Mouse (Mus musculus) myocyte (in vitro differentiated cells): ENCODE measurements at regions not wholly inside any gene's neighbourhood (a gene's known extent, or its start where the extent isn't known, plus 50 kb on each side); places are given as distances from the start of the nearest gene placed in this dataset.

ENCODE experiments used
- H3K27me3 ChIP-seq: one replicate; pipeline ENCODE4 v1.6.1; 2011; ENCODE audit not compliant: control insufficient read depth, insufficient read depth, insufficient read length
- H3K36me3 ChIP-seq: one replicate; pipeline ENCODE4 v1.6.1; 2011; ENCODE audit not compliant: control insufficient read depth, insufficient read depth
- H3K4me2 ChIP-seq: one replicate; pipeline ENCODE4 v1.6.1; 2011; ENCODE audit warnings: low read depth, control low read depth
- H3K4me3 ChIP-seq: one replicate; pipeline ENCODE4 v1.5.1; 2011; ENCODE audit warnings: mild to moderate bottlenecking, control low read depth, moderate library complexity
- H3K79me2 ChIP-seq: one replicate; pipeline ENCODE4 v1.6.1; 2011; ENCODE audit not compliant: control insufficient read depth, insufficient read depth
- H3ac ChIP-seq: one replicate; pipeline ENCODE4 v1.6.1; 2011; ENCODE audit not compliant: control insufficient read depth, insufficient read length
- CEBPB ChIP-seq: IDR thresholded peaks from 2 replicates; pipeline ENCODE4 v1.6.1; 2011; ENCODE audit warnings: mild to moderate bottlenecking, moderate library complexity; ENCODE audit not compliant: poor library complexity, insufficient read depth, severe bottlenecking
- E2F4 ChIP-seq: IDR thresholded peaks from one replicate; pipeline ENCODE4 v1.6.1; 2011; ENCODE audit warnings: mild to moderate bottlenecking, control low read depth, moderate library complexity; ENCODE audit not compliant: insufficient read depth
- MAX ChIP-seq: IDR thresholded peaks from one replicate; pipeline ENCODE4 v1.6.1; 2011; ENCODE audit warnings: low read depth, mild to moderate bottlenecking, control low read depth
- MYOD1 ChIP-seq, 3 experiments: IDR thresholded peaks; one replicate each; pipeline ENCODE4 v1.6.1; 2011; ENCODE audit warnings: control low read depth in 2 of 3, low read depth in 2 of 3, mild to moderate bottlenecking in 2 of 3, moderate library complexity in 1 of 3; ENCODE audit not compliant: insufficient read length in 2 of 3, control insufficient read depth in 1 of 3
- MYOG ChIP-seq, 3 experiments: IDR thresholded peaks; one replicate each; pipeline ENCODE4 v1.6.1; 2011; ENCODE audit warnings: control low read depth in 2 of 3, low read depth in 2 of 3, mild to moderate bottlenecking in 2 of 3; ENCODE audit not compliant: insufficient read length in 2 of 3, control insufficient read depth in 1 of 3, insufficient read depth in 1 of 3
- POLR2A ChIP-seq: IDR thresholded peaks from one replicate; pipeline ENCODE4 v1.6.1; 2011; ENCODE audit warnings: low read depth, mild to moderate bottlenecking, control low read depth, moderate library complexity; ENCODE audit not compliant: insufficient read length
- POLR2AphosphoS2 ChIP-seq: IDR thresholded peaks from one replicate; pipeline ENCODE4 v1.6.1; 2011; ENCODE audit warnings: low read depth, control low read depth; ENCODE audit not compliant: insufficient read length
- REST ChIP-seq: IDR thresholded peaks from one replicate; pipeline ENCODE4 v1.6.1; 2011; ENCODE audit warnings: mild to moderate bottlenecking, control low read depth, moderate library complexity; ENCODE audit not compliant: insufficient read depth, insufficient read length
- SRF ChIP-seq: IDR thresholded peaks from one replicate; pipeline ENCODE4 v1.6.1; 2011; ENCODE audit warnings: low read depth; ENCODE audit not compliant: control insufficient read depth, insufficient read length
- TCF12 ChIP-seq: IDR thresholded peaks from one replicate; pipeline ENCODE4 v1.6.1; 2011; ENCODE audit warnings: mild to moderate bottlenecking, control low read depth; ENCODE audit not compliant: poor library complexity, insufficient read depth, severe bottlenecking
- TCF3 ChIP-seq: IDR thresholded peaks from one replicate; pipeline ENCODE4 v1.6.1; 2011; ENCODE audit warnings: low read depth, control low read depth; ENCODE audit not compliant: insufficient read length
- USF1 ChIP-seq: IDR thresholded peaks from one replicate; pipeline ENCODE4 v1.6.1; 2011; ENCODE audit warnings: low read depth, mild to moderate bottlenecking, control low read depth, moderate library complexity

GRCm38 (mm10) chr16:18696074-18696819 lies 66.5 kb upstream of the Sept5 start:
- Histone ChIP-seq H3K36me3 (no peaks in the 10 kb centered on the region), H3K27me3 (no peaks in the 10 kb centered on the region), H3ac (no peak overlapping the region), H3K4me3 (no peak overlapping the region), H3K4me2 (no peak overlapping the region), H3K79me2 (no peaks in the 10 kb centered on the region)
- peak in 1 of 3 experiments; percentile 20 for TF ChIP-seq MYOG (IDR thresholded peaks at IDR 0.05; ENCODE audit: control insufficient read depth in 1 of 3, insufficient read depth in 1 of 3, insufficient read length in 2 of 3, low read depth in 2 of 3)
- TF ChIP-seq SRF: no peak
- TF ChIP-seq MYOD1 (IDR thresholded peaks at IDR 0.05; ENCODE audit: control insufficient read depth in 1 of 3, insufficient read length in 2 of 3, low read depth in 2 of 3): peak in 1 of 3 experiments; percentile 37

GRCm38 (mm10) chr16:18696820-18697168 lies 67.0 kb upstream of the Sept5 start:
- Histone ChIP-seq H3ac (no peak overlapping the region), H3K79me2 (no peaks in the 10 kb centered on the region), H3K36me3 (no peaks in the 10 kb centered on the region), H3K4me3 (no peak overlapping the region), H3K27me3 (no peaks in the 10 kb centered on the region), H3K4me2 (no peak overlapping the region)
- no peak for TF ChIP-seq TCF3
- no peak for TF ChIP-seq USF1

GRCm38 (mm10) chr16:18704126-18704525 lies 72.5 kb upstream of the Cldn5 start:
- H3K27me3 ChIP-seq: no peaks in the 10 kb centered on the region
- no peaks in the 10 kb centered on the region for H3K79me2 ChIP-seq
- no peaks in the 10 kb centered on the region for H3K36me3 ChIP-seq
- no peak for TF ChIP-seq USF1
- TF ChIP-seq MYOG (IDR thresholded peaks at IDR 0.05; ENCODE audit: control insufficient read depth in 1 of 3, insufficient read depth in 1 of 3, insufficient read length in 2 of 3, low read depth in 2 of 3): peak in 2 of 3 experiments; percentile 28 to 57
- peak in 1 of 3 experiments; percentile 7 for TF ChIP-seq MYOD1 (IDR thresholded peaks at IDR 0.05; ENCODE audit: control insufficient read depth in 1 of 3, insufficient read length in 2 of 3, low read depth in 2 of 3)
- no peak overlapping the region for H3ac ChIP-seq
- H3K4me2 ChIP-seq: no peak overlapping the region
- H3K4me3 ChIP-seq: no peak overlapping the region

- TF ChIP-seq POLR2AphosphoS2 (no peak), USF1 (peak; percentile 74), MYOG (IDR thresholded peaks at IDR 0.05; ENCODE audit: control insufficient read depth in 1 of 3, insufficient read depth in 1 of 3, insufficient read length in 2 of 3, low read depth in 2 of 3) (peak in 1 of 3 experiments; percentile 2), TCF12 (no peak)
- H3K4me2 ChIP-seq: peak overlapping the region; percentile 39
- H3K4me3 ChIP-seq: no peak overlapping the region
- no peaks in the 10 kb centered on the region for H3K79me2 ChIP-seq
- no peaks in the 10 kb centered on the region for H3K27me3 ChIP-seq
- H3K36me3 ChIP-seq: no peaks in the 10 kb centered on the region
- no peak overlapping the region for H3ac ChIP-seq
Observed at GRCm38 (mm10) chr16:18705028-18705648, 71.5 kb upstream of the Cldn5 start.

- no peak overlapping the region for H3K4me3 ChIP-seq
- no peak for TF ChIP-seq MYOD1 (IDR thresholded peaks at IDR 0.05; ENCODE audit: control insufficient read depth in 1 of 3, insufficient read length in 2 of 3, low read depth in 2 of 3)
- no peak for TF ChIP-seq SRF
- no peak for TF ChIP-seq TCF3
- no peak for TF ChIP-seq TCF12
- TF ChIP-seq CEBPB: no peak
- no peak for TF ChIP-seq MAX
- TF ChIP-seq POLR2A: no peak
- TF ChIP-seq E2F4: no peak
- TF ChIP-seq POLR2AphosphoS2: no peak
- no peak for TF ChIP-seq REST
- no peak for TF ChIP-seq USF1
- H3K4me2 ChIP-seq: no peak overlapping the region
- no peaks in the 10 kb centered on the region for H3K36me3 ChIP-seq
- no peak overlapping the region for H3ac ChIP-seq
- H3K27me3 ChIP-seq: no peaks in the 10 kb centered on the region
- no peaks in the 10 kb centered on the region for H3K79me2 ChIP-seq
Observed at GRCm38 (mm10) chr16:18711637-18712125, 65.0 kb upstream of the Cldn5 start.
